Mouse (Mus musculus) embryonic facial prominence, embryonic 14.5 days (tissue): ENCODE measurements at regions not wholly inside any gene's neighbourhood (a gene's known extent, or its start where the extent isn't known, plus 50 kb on each side); places are given as distances from the start of the nearest gene placed in this dataset.

Source experiments
- ATAC-seq: fragments of 200-750 bp; cut with Nextera tagmentation; 2 replicates; pipeline ENCODE4 v1.8.0; 2017; ENCODE audit warnings: low read depth, moderate number of reproducible peaks, moderate TSS enrichment
- DNase-seq: peaks from one replicate; pipeline ENCODE4 v3.0.0-alpha.2; 2015; ENCODE audit warnings: low spot score
- H3K27ac ChIP-seq: fragments of 300-500 bp; sonication (generic); replicated peaks from 2 replicates; pipeline ENCODE4 v1.5.1; 2014; ENCODE audit warnings: low read depth, mild to moderate bottlenecking, low read length, moderate library complexity
- H3K27me3 ChIP-seq: fragments of 300-500 bp; sonication (generic); replicated peaks from 2 replicates; pipeline ENCODE4 v1.6.1; 2014; ENCODE audit warnings: low read length; ENCODE audit not compliant: control insufficient read depth, insufficient read depth
- H3K36me3 ChIP-seq: fragments of 300-500 bp; sonication (generic); 2 replicates; pipeline ENCODE4 v1.6.1; 2014; ENCODE audit warnings: low read length, mixed read lengths; ENCODE audit not compliant: control insufficient read depth, insufficient read depth
- H3K4me1 ChIP-seq: fragments of 300-500 bp; sonication (generic); 2 replicates; pipeline ENCODE4 v1.6.1; 2014; ENCODE audit warnings: antibody characterized with exemption, low read length; ENCODE audit not compliant: control insufficient read depth, insufficient read depth
- H3K4me2 ChIP-seq: fragments of 300-500 bp; sonication (generic); 2 replicates; pipeline ENCODE4 v1.6.1; 2014; ENCODE audit warnings: low read depth, mild to moderate bottlenecking, low read length, moderate library complexity, mixed read lengths
- H3K4me3 ChIP-seq: fragments of 300-500 bp; sonication (generic); 2 replicates; pipeline ENCODE4 v1.5.1; 2014; ENCODE audit warnings: low read depth, mild to moderate bottlenecking, low read length
- H3K9ac ChIP-seq: fragments of 300-500 bp; sonication (generic); 2 replicates; pipeline ENCODE4 v1.6.1; 2014; ENCODE audit warnings: low read depth, mild to moderate bottlenecking, low read length, moderate library complexity, mixed read lengths
- H3K9me3 ChIP-seq: fragments of 300-500 bp; sonication (generic); 2 replicates; pipeline ENCODE4 v1.6.1; 2016; ENCODE audit warnings: low read length; ENCODE audit not compliant: control insufficient read depth
- WGBS: fragments of 180-500 bp; shearing (Covaris S2); extraction: QIAGEN DNeasy Blood & Tissue Kit; methylation state at CpG from one replicate; pipeline ENCODE4 v1.1.7; 2014; 5-methylcytosine and 5-hydroxymethylcytosine counted together

- H3K27me3 ChIP-seq: 0 out of 2 replicates have a peak, but pooled peaks cover 8% of the 10 kb centered on the region
- no peak overlapping the region for H3K9ac ChIP-seq
- ATAC-seq (no peak), DNase-seq (peak; percentile 3)
- H3K4me1 ChIP-seq: no peaks in the 10 kb centered on the region
- H3K27ac ChIP-seq: no peak overlapping the region
- WGBS: 67% methylated on average over 4 of the region's 4 CpGs
- no peak overlapping the region for H3K4me3 ChIP-seq
- no peak overlapping the region for H3K4me2 ChIP-seq
- H3K9me3 ChIP-seq: no peaks in the 10 kb centered on the region
- H3K36me3 ChIP-seq: no peaks in the 10 kb centered on the region
These were observed 56.5 kb upstream of the Pdk3 start for GRCm38 (mm10) chrX:93888480-93888879.

GRCm38 (mm10) chrX:93888966-93889365, 57.0 kb upstream of the Pdk3 start:
- peak overlapping the region; percentile 32 for H3K9ac ChIP-seq
- peak; percentile 2 for DNase-seq
- H3K36me3 ChIP-seq: no peaks in the 10 kb centered on the region
- ATAC-seq: no peak
- 0 out of 2 replicates have a peak, but pooled peaks cover 8% of the 10 kb centered on the region for H3K27me3 ChIP-seq
- H3K4me1 ChIP-seq: no peaks in the 10 kb centered on the region
- no peaks in the 10 kb centered on the region for H3K9me3 ChIP-seq
- H3K27ac ChIP-seq: peak overlapping the region; percentile 55; the same call in 1 of the 2 replicates
- H3K4me2 ChIP-seq: peak overlapping the region; percentile 52
- WGBS: 62% methylated on average over 8 of the region's 8 CpGs
- peak overlapping the region; percentile 36 for H3K4me3 ChIP-seq

GRCm38 (mm10) chrX:93889394-93890042, 57.5 kb upstream of the Pdk3 start:
- Histone ChIP-seq H3K9ac (peak overlapping the region; percentile 32), H3K4me3 (peak overlapping the region; percentile 36), H3K4me1 (no peaks in the 10 kb centered on the region), H3K9me3 (no peaks in the 10 kb centered on the region), H3K27me3 (0 out of 2 replicates have a peak, but pooled peaks cover 8% of the 10 kb centered on the region), H3K36me3 (no peaks in the 10 kb centered on the region), H3K4me2 (peak overlapping the region; percentile 52), H3K27ac (peak overlapping the region; percentile 55)
- peak; percentile 86 for DNase-seq
- WGBS: 37% methylated on average over 13 of the region's 13 CpGs
- peak; percentile 77 for ATAC-seq

DNA sequence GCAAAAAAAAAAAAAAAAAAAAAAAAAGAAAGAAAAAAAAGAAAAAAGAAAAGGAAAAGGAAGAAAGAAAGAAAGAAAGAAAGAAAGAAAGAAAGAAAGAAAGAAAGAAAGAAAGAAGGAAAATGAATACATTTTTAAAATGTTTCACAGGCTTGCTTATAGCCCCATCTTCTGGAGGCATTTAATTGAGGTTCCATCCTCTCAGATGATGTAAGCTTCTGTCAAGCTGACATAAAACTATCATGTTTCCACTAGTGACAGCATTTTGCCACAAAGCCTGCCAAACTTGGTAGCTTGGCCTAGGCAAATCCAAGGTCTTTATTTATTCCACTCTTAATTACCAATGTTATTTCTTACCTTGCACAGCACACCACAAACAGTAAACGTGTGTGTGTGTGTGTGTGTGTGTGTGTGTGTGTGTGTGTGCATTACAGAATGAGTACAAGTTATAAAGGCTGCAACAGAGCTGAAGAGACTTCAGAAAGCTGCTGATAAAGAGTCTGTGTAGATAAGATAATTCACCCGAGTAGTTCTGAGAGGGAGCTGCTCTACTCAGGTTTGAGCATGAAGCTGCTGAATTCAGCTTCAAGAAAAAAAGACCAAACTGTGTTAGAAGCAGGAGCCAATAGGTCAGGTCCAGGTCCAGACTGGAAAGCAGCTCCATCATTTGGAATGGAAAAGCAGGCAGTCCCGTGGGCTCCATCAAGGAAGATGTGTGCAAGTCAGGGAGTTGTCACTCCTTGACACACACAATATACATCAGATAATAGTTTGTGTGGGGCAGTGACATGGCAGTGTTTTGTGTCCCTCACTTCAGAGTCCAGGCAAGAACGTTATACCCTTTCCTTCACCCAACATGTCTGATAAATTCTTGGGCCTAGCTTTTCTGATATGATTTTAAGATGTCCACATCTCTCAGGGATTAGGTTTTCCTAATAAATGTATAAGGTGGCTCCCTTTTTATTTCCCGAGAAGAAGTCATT, 65.1 kb upstream of the Pdk3 start:
- 68% methylated on average over 5 of the region's 5 CpGs for WGBS
- Histone ChIP-seq H3K9ac (no peak overlapping the region), H3K27ac (no peak overlapping the region), H3K4me1 (no peaks in the 10 kb centered on the region), H3K27me3 (peaks cover 10% of the 10 kb centered on the region; the same call in 1 of the 2 replicates), H3K4me3 (no peak overlapping the region), H3K9me3 (no peaks in the 10 kb centered on the region), H3K36me3 (no peaks in the 10 kb centered on the region), H3K4me2 (no peak overlapping the region)
- ATAC-seq (no peak), DNase-seq (no peak)

- Histone ChIP-seq H3K27me3 (0 out of 2 replicates have a peak, but pooled peaks cover 2% of the 10 kb centered on the region), H3K4me3 (no peak overlapping the region), H3K9me3 (no peaks in the 10 kb centered on the region), H3K27ac (no peak overlapping the region), H3K36me3 (no peaks in the 10 kb centered on the region), H3K9ac (no peak overlapping the region), H3K4me1 (no peaks in the 10 kb centered on the region), H3K4me2 (no peak overlapping the region)
- DNase-seq (no peak), ATAC-seq (no peak)
These were observed 65.2 kb upstream of the AU015836 start for GRCm38 (mm10) chrX:93903209-93903608.

DNA sequence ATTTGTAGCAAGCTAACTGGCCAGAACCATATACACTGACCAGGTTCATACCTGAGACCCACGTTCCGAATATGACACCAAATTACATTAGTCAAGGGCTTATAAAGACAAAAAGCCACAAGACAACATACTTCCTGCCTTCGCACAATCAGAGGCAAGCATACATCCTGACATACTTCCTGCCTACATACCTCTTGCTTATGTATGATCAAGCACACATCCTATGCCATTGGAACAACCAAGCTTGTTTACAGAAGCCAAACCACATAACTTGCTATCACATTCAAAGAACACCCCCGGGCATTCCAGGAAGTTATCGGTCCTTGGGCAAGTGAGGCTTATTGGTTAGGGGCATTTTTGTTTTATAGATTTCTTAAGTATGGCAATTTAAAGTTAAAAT, 62.9 kb upstream of the AU015836 start:
- Histone ChIP-seq H3K4me2 (no peak overlapping the region), H3K9me3 (no peaks in the 10 kb centered on the region), H3K9ac (no peak overlapping the region), H3K4me3 (no peak overlapping the region), H3K36me3 (no peaks in the 10 kb centered on the region), H3K27me3 (no peaks in the 10 kb centered on the region), H3K27ac (no peak overlapping the region), H3K4me1 (no peaks in the 10 kb centered on the region)
- ATAC-seq (no peak), DNase-seq (no peak)
- WGBS: 79% methylated on average over 5 of the region's 5 CpGs

- Histone ChIP-seq H3K4me2 (peak overlapping the region; percentile 52), H3K9me3 (no peaks in the 10 kb centered on the region), H3K27me3 (peaks cover 15% of the 10 kb centered on the region), H3K4me1 (no peaks in the 10 kb centered on the region), H3K4me3 (peak overlapping the region; percentile 31), H3K9ac (peak overlapping the region; percentile 55), H3K36me3 (no peaks in the 10 kb centered on the region), H3K27ac (no peak overlapping the region)
- WGBS: 31% methylated on average over 20 of the region's 21 CpGs
- peak; percentile 85 for ATAC-seq
- DNase-seq: peak; percentile 75
These were observed 57.2 kb upstream of the AU015836 start for GRCm38 (mm10) chrX:93911087-93911840.

GRCm38 (mm10) chrX:93915548-93915947, 52.9 kb upstream of the AU015836 start:
- H3K4me2 ChIP-seq: no peak overlapping the region
- H3K27me3 ChIP-seq: peaks cover 15% of the 10 kb centered on the region
- no peak overlapping the region for H3K9ac ChIP-seq
- no peaks in the 10 kb centered on the region for H3K9me3 ChIP-seq
- DNase-seq: no peak
- no peak for ATAC-seq
- H3K4me1 ChIP-seq: no peaks in the 10 kb centered on the region
- no peaks in the 10 kb centered on the region for H3K36me3 ChIP-seq
- no peak overlapping the region for H3K27ac ChIP-seq
- H3K4me3 ChIP-seq: no peak overlapping the region
